Mouse (Mus musculus) monocyte, adult 2 months (primary cell): Measurements from ENCODE around the gene Atp1a2.
A peak's percentile ranks its signal among the peaks of the same experiment; 100 is the strongest.
"Not testable (repeated sequence)": the region's sequence is repeated elsewhere in the genome, so short reads cannot be mapped to it uniquely, and the experiment has no call there.

Source experiments
- DNase-seq, 2 experiments: peaks; one replicate each; pipeline ENCODE4 v3.0.0; 2022; ENCODE audit warnings: low spot score in 2 of 2, low read depth in 1 of 2

Atp1a2 gene

GRCm38 (mm10) chr1:172274547-172274946 lies 23.3 kb downstream of the Atp1a2 start:
- no peak for DNase-seq

GRCm38 (mm10) chr1:172274116-172274515 lies 23.7 kb downstream of the Atp1a2 start:
- no peak for DNase-seq

GRCm38 (mm10) chr1:172273386-172273785 lies 24.5 kb downstream of the Atp1a2 start:
- DNase-seq, result no peak

GRCm38 (mm10) chr1:172271765-172272164 lies 26.1 kb downstream of the Atp1a2 start:
- DNase-seq, result no peak

GRCm38 (mm10) chr1:172271208-172271607 lies 26.7 kb downstream of the Atp1a2 start:
- no peak for DNase-seq

GRCm38 (mm10) chr1:172261477-172262078 lies 36.3 kb downstream of the Atp1a2 start, which contains the start of gene Igsf8:
Gene Igsf8, plus strand, starts transcription at chr1:172261641.
- DNase-seq, result no peak

GRCm38 (mm10) chr1:172258314-172258713 lies 39.5 kb downstream of the Atp1a2 start, which contains the start of gene Atp1a4:
Gene Atp1a4, minus strand, starts transcription at chr1:172258414.
- no peak for DNase-seq

- DNase-seq, result no peak
Measured at GRCm38 (mm10) chr1:172247679-172248078, 50.2 kb downstream of the Atp1a2 start.

- no peak for DNase-seq
Measured at GRCm38 (mm10) chr1:172247216-172247615, 50.6 kb downstream of the Atp1a2 start.

- not testable (repeated sequence) for DNase-seq
Measured at GRCm38 (mm10) chr1:172244645-172245044, 53.2 kb downstream of the Atp1a2 start.

GRCm38 (mm10) chr1:172243547-172244205 lies 54.2 kb downstream of the Atp1a2 start:
- DNase-seq, result no peak

GRCm38 (mm10) chr1:172242401-172242800 lies 55.5 kb downstream of the Atp1a2 start:
- DNase-seq, result no peak

- DNase-seq, result peak in 1 of 2 experiments; percentile 8
Measured at GRCm38 (mm10) chr1:172240945-172241708, 56.7 kb downstream of the Atp1a2 start.

- no peak for DNase-seq
Measured at GRCm38 (mm10) chr1:172229215-172229614, 68.6 kb downstream of the Atp1a2 start.

- no peak for DNase-seq
Measured at GRCm38 (mm10) chr1:172228209-172228608, 69.7 kb downstream of the Atp1a2 start.
